Mouse (Mus musculus) spleen, postnatal 10 days (tissue): Measurements from ENCODE around the gene Katnb1.

ENCODE experiments used
- DNase-seq, 2 experiments: peaks; one replicate each; pipeline ENCODE4 v3.0.0; 2021 to 2022; ENCODE audit warnings: low spot score in 2 of 2

The Katnb1 gene

DNA sequence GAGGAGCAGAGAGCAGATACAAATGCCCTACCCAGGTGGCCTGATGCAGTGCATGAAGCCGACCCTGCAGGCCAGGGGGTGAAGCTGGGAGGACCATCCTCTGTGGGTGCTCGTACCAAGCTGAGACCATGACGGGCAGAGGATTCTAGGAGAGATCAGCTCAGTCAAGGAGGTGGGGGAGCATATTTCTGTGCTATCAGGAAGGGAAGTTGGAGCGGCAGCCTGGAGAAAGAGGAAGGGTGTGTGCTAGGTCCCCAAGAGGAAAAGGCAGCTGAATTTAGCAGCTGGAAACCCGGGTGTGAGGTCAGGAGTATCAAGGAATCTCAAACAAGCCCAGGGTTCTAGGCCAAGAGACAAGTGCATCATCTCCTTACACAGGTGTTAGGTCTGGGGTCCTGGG is 59.6 kb downstream of the Katnb1 start:
- no peak for DNase-seq

- DNase-seq: no peak
These were observed 60.0 kb downstream of the Katnb1 start for GRCm38 (mm10) chr8:95141026-95141425.

GRCm38 (mm10) chr8:95141469-95142074 is 60.6 kb downstream of the Katnb1 start:
- DNase-seq: no peak

DNA sequence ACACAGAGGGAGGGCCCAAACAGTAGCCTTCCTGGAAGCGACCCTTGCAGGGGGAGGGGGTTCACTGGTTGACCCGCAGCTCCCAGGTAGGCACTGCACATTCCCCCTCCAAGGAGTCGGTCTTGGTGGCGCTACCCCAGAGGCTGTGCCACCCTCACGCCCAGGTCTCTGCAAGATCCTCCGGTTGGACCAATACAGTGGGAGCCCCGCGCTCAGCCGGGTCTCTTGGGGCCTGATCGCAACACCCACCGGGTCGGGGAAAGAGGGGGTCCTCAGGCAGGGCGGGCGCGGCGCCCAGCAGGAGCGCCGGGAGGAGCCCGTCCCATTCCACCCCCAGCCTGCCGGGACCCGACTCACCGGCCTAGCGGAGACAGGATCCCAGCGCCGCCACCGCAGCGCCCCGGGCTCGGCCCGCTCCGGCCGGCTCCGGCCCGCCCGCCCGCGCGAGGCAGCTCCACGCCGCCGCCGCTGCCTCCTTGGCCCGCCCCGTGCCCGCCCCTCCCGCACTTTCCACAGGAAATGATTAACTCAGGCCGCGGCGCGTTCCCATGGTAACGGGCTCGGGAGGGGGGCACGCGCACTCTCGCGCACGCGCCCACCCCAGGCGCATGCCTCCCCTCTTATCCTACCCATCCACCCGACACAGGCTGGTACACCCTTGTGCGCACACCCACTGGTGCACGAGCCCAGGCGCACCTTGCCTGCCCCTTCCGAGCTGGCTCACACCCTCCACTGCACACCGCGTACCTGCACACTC is 61.3 kb downstream of the Katnb1 start:
- peak; percentile 12 to 62 for DNase-seq

GRCm38 (mm10) chr8:95142985-95143804 is 62.2 kb downstream of the Katnb1 start:
- no peak for DNase-seq

DNA sequence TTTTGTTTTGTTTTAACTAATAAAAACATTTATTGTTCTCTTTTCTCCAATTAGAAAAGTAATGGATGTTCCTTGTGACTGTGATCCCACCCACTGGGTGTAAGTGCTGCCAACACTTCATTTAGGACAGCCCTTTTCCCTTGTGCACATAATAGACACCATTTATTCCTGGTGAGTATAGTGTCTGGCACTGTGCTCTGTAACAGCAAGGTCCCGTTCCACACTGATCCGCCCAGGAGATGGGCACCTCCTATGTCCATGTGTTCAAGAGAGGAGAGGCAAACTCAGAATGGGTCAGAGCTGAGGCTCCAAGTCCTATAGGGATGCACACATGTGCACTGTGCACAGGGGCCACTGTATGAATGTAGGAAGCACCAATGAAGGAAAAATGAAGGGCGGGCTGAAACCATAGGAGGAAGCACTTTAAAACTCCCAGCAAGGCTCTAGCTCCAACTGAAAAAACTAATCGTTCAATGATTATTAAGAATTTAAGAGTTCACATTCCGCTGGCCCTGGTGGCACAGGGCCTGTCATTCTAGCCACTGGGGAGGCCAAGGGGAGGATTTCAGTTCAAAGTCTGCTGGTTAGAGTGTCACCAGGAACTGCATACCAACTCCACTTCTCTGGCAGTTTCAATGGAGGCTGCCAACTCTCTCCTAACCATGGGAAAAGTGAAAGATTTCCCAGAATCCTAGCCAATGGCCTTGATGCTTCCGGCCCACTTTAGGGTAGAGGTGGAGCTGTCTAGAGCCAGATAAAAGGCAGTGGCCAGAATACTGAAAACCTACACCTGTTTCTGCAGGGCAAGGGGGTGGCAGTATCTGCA is 63.0 kb downstream of the Katnb1 start:
- no peak for DNase-seq

DNA sequence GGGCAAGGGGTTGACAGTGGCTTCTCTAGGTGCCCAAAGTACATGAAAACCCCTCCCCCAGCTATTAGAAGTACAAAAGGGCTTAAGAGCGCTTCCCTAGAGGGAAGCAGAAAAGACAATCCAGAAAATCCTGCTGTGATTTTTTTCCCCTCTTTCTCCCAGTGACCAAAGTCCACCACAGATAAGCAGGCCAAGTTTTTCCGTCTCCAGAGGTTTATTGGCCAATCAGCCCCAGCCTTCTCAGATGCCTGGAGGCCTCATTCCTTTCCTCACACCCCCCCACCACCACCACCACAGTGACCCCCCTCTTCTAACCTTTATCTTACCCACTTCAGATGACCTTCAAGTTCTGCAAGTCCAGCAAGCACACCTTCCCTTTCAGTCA is 63.6 kb downstream of the Katnb1 start:
- DNase-seq: no peak

DNA sequence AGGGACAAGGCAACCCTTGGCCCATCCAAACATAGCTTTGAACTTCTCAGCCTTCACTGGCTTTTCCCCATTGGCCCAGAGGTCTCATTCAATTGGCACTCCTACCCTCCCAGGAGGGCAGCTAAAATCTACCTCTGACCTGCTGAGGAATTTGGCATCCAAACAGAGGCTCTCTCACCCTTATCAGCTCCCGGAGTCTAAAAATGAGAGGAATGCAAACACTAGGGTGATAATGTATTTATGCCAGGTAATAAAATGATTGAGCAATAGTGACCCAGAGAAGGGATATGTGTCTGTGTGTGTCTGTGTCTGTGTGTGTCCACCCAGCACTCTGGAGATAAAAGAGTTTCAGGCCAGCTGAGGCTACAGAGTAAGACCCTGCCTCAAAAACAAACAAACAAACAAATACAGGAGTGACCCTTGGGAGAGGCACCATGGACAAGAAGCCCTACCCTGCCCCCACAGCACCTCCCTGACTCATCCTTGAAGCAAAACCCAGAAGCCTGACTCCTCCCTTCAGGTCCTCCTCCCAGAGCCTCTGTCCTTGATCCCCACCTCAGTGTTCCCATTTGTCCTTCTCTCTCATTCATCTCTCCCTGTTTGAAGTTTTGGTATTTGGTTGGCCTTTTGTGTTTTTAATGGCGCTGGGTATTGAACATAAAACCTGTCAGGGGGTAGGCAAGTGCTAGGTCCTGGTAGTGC is 65.2 kb downstream of the Katnb1 start:
- DNase-seq: no peak

DNA sequence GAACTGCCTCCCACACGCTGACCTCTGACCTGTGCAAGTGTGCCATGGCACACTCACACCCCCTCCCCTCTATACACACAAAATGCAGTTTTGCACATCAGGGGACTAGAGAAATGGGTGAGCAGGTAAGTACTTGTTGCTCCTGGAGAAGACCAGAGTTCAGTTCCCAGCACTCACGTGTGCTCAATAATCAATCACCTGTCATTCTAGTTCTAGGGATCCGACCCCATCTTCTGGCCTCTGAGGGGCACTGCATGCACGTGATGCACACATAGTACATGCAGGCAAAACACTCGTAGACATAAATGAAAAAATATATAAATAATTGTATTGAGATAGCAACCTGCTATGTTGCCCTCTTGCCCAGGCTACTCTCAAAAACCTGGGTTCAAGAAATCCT is 65.9 kb downstream of the Katnb1 start:
- DNase-seq: no peak

GRCm38 (mm10) chr8:95149426-95149825 is 68.4 kb downstream of the Katnb1 start:
- DNase-seq: no peak

DNA sequence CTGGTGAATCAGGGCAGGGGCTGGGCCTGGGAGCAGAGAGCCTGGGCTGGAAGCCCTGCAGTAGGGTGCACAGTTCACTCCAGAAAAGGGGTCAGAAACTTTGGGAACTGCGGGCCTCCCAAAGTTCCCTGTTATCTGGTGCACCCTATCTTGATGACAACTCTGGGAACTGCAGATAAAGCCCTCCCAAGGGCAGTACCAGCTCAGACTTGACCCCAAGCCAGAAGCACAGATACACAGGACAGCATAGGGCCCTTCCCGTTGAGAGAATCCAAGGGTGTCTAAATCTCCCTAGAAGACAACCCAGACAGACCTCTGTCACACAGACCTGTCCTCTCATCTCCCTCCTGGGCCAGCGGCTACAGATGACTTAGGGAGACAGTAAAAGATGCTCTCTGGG is 69.6 kb downstream of the Katnb1 start:
- DNase-seq: no peak
